Mouse (Mus musculus) spleen, adult 2 months (tissue): ENCODE results near the gene Rpia.

Source experiments
- CTCF ChIP-seq: fragments of 200-500 bp; IDR thresholded peaks from 2 replicates; pipeline ENCODE4 v1.5.1; 2011; ENCODE audit warnings: mild to moderate bottlenecking, inconsistent platforms; ENCODE audit not compliant: insufficient read depth, insufficient read length, insufficient replicate concordance; ENCODE audit errors: extremely low read depth
- POLR2A ChIP-seq: fragments of 200-500 bp; IDR thresholded peaks from 2 replicates; pipeline ENCODE4 v1.6.1; 2011; ENCODE audit warnings: low read depth, low read length, inconsistent platforms

DNA sequence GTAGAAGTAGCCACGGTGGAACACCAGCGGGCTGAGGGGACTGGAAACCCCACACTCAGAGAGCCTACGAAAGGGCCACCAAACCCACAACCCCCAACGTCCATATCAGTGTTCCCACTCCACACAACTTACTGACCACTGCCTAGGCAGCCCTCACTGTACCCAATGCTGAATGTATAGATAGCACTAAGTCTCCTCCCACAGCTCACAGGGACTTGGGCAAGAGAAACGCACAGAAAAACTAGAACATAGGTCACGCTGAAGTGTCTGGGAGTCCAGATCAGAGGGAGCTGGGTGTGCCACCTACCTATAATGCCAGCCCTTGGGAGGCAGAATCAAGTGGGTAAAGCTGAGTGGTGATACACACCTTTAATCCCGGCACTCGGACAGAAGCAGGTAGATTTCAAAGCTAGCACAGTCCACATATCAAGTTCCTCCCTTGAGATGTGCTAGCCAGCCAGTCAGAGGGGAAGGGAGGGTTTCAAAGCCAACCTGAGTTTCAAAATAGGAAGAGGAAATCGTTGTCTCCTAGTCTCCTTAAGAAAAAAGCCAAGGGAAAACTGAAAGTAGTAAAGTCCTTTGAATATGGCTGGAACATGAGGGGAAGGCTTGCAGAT lies 1.9 kb downstream of the Rpia start:
- TF ChIP-seq POLR2A (no peak), CTCF (no peak)
